Mouse (Mus musculus) intestine, embryonic 14.5 days (tissue): ENCODE measurements around the gene Rnf34. TPM values are rescaled to one million over a fixed set of nuclear protein-coding genes. Genes with fewer than 3 reads are reported as not detected.

Experiments used
- ATAC-seq: fragments of 200-750 bp; cut with Nextera tagmentation; replicated peaks from 2 replicates; pipeline ENCODE4 v1.8.0; 2017; ENCODE audit warnings: low read depth, moderate number of reproducible peaks, moderate TSS enrichment, moderate library complexity; ENCODE audit not compliant: low FRiP score, low TSS enrichment
- DNase-seq: peaks from one replicate; pipeline ENCODE4 v3.0.0-alpha.2; 2018; ENCODE audit warnings: low spot score
- H3K27ac ChIP-seq: fragments of 300-500 bp; sonication (generic); 2 replicates; pipeline ENCODE4 v1.5.1; 2014; ENCODE audit warnings: low read depth, mild to moderate bottlenecking, control low read depth
- H3K27me3 ChIP-seq: fragments of 300-500 bp; sonication (generic); replicated peaks from 2 replicates; pipeline ENCODE4 v1.6.1; 2014; ENCODE audit warnings: low read length, control low read depth; ENCODE audit not compliant: control insufficient read depth, insufficient read depth
- H3K36me3 ChIP-seq: fragments of 300-500 bp; sonication (generic); 2 replicates; pipeline ENCODE4 v1.6.1; 2014; ENCODE audit warnings: low read length, control low read depth; ENCODE audit not compliant: control insufficient read depth, insufficient read depth
- H3K4me1 ChIP-seq: fragments of 300-500 bp; sonication (generic); replicated peaks from 2 replicates; pipeline ENCODE4 v1.6.1; 2014; ENCODE audit warnings: low read length, control low read depth, mixed read lengths; ENCODE audit not compliant: control insufficient read depth, insufficient read depth
- H3K4me2 ChIP-seq: fragments of 300-500 bp; sonication (generic); 2 replicates; pipeline ENCODE4 v1.6.1; 2014; ENCODE audit warnings: low read length
- H3K4me3 ChIP-seq: fragments of 300-500 bp; sonication (generic); 2 replicates; pipeline ENCODE4 v1.5.1; 2014; ENCODE audit warnings: low read depth, low read length, control low read depth, mixed read lengths
- H3K9ac ChIP-seq: fragments of 300-500 bp; sonication (generic); 2 replicates; pipeline ENCODE4 v1.6.1; 2014; ENCODE audit warnings: mild to moderate bottlenecking, low read length
- H3K9me3 ChIP-seq: fragments of 300-500 bp; sonication (generic); 2 replicates; pipeline ENCODE4 v1.6.1; 2016; ENCODE audit warnings: low read length, control low read depth; ENCODE audit not compliant: control insufficient read depth
- WGBS: fragments of 180-500 bp; shearing (Covaris S2); extraction: QIAGEN DNeasy Blood & Tissue Kit; methylation state at CpG from one replicate; pipeline ENCODE4 v1.1.7; 2014; 5-methylcytosine and 5-hydroxymethylcytosine counted together
- polyA plus RNA-seq: library from polyadenylated mRNA; unstranded; fragments of >200 nt; fragmentation: Nextera tagmentation; extraction: Ambion mirVana; gene quantifications from 2 replicates; pipeline ENCODE4 v1.2.1, GENCODE M21; 2014

Rnf34 gene
- polyA plus RNA-seq, 1 experiment from 2014 or later: 31.8 TPM

GRCm38 (mm10) chr5:122917982-122918711 lies 68.3 kb downstream of the Rnf34 start:
- Histone ChIP-seq H3K4me3 (no peak overlapping the region), H3K4me2 (no peak overlapping the region), H3K27ac (no peak overlapping the region), H3K36me3 (no peaks in the 10 kb centered on the region), H3K9ac (no peak overlapping the region), H3K27me3 (no peaks in the 10 kb centered on the region), H3K4me1 (no peaks in the 10 kb centered on the region), H3K9me3 (no peaks in the 10 kb centered on the region)
- ATAC-seq (no peak), DNase-seq (no peak)
- 47% methylated on average over 7 of the region's 7 CpGs for WGBS

DNA sequence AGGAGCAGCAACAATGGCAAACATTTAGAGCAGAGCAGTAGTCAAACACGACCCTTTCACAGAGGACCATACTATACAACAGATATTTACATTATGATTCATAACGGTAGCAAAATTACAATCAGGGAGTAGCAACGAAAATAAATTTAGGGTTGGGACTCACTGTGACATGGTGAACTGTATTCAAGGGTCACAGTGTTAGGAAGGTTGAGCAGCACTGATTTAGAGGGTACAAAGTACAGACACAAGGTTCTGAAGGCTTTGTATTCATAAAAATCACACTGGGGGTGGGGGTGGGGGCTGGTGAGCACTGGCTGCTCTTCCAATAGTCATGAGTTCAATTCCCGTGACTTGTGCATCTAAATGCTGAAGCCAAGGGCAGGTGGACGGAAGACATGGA lies 70.7 kb downstream of the Rnf34 start:
- Histone ChIP-seq H3K36me3 (no peaks in the 10 kb centered on the region), H3K27ac (no peak overlapping the region), H3K4me2 (no peak overlapping the region), H3K4me1 (no peaks in the 10 kb centered on the region), H3K9me3 (no peaks in the 10 kb centered on the region), H3K9ac (no peak overlapping the region), H3K4me3 (no peak overlapping the region), H3K27me3 (no peaks in the 10 kb centered on the region)
- 81% methylated on average over 5 of the region's 5 CpGs for WGBS
- ATAC-seq: no peak
- DNase-seq: no peak

Other genes starting within 250 kb of the Rnf34 start
- 28.4 and 39.1 TPM in 2 replicates for gene Ift81, start 235.5 kb upstream of the Rnf34 start, polyA plus RNA-seq
- 1.8 and 2.1 TPM in 2 replicates for gene P2rx7, start 206.1 kb upstream of the Rnf34 start, polyA plus RNA-seq
- gene P2rx4, start 142.5 kb upstream of the Rnf34 start, polyA plus RNA-seq: 20.9 and 21.0 TPM in 2 replicates
- gene Camkk2, start 70.6 kb upstream of the Rnf34 start, polyA plus RNA-seq: 24.3 and 27.3 TPM in 2 replicates
- gene Anapc5, start 28.7 kb upstream of the Rnf34 start, polyA plus RNA-seq: 448 and 490 TPM in 2 replicates
- gene Kdm2b, start 139.8 kb downstream of the Rnf34 start, polyA plus RNA-seq: 31.7 and 37.4 TPM in 2 replicates
- 15.6 and 17.7 TPM in 2 replicates for gene Orai1, start 165.0 kb downstream of the Rnf34 start, polyA plus RNA-seq
- 0.54 and 1.5 TPM in 2 replicates for gene Morn3, start 197.0 kb downstream of the Rnf34 start, polyA plus RNA-seq
- 8.9 and 10.0 TPM in 2 replicates for gene Tmem120b, start 218.4 kb downstream of the Rnf34 start, polyA plus RNA-seq